Mouse (Mus musculus) erythroblast, adult 5-6 weeks (primary cell): ENCODE results near the gene Lax1. TPM values are rescaled to one million over a fixed set of nuclear protein-coding genes. Genes with fewer than 3 reads are reported as not detected.

ENCODE experiments used
- ATAC-seq: replicated peaks from 2 replicates; pipeline ENCODE4 v1.8.0; 2016; ENCODE audit warnings: moderate number of reproducible peaks, mild to moderate bottlenecking, moderate TSS enrichment, inconsistent platforms; ENCODE audit not compliant: poor library complexity, low FRiP score, severe bottlenecking
- total RNA-seq, 2 experiments: library from RNA; stranded (forward) in 1 of 2; stranded (reverse) in 1 of 2; fragments of 150-400 nt in 1 of 2; fragments of 200-764, 138-1000 nt in 1 of 2; gene quantifications; 2 replicates each; pipeline versions ENCODE4 v1.2.3 to v1.2.4; 2015 to 2017; ENCODE audit warnings: low replicate concordance in 2 of 2

Lax1 gene
- total RNA-seq, 2 experiments from 2014 or later = 1.7 TPM; not detected in 1

- ATAC-seq = no peak
Observed at GRCm38 (mm10) chr1:133650288-133651055, 39.4 kb downstream of the Lax1 start.

GRCm38 (mm10) chr1:133645652-133646051 lies 44.3 kb downstream of the Lax1 start:
- ATAC-seq = no peak

GRCm38 (mm10) chr1:133641163-133641562 lies 48.7 kb downstream of the Lax1 start:
- no peak for ATAC-seq

- no peak for ATAC-seq
Observed at GRCm38 (mm10) chr1:133638517-133638916, 51.4 kb downstream of the Lax1 start.

GRCm38 (mm10) chr1:133632168-133632567 lies 57.7 kb downstream of the Lax1 start:
- no peak for ATAC-seq

Other genes with a start within 250 kb of the Lax1 start
- 74.4 and 111 TPM in 2 replicates for gene Snrpe, start 79.8 kb downstream of the Lax1 start, total RNA-seq (2015; ENCODE audit: low replicate concordance)
- 55.4 and 158 TPM in 2 replicates for gene Snrpe, start 79.8 kb downstream of the Lax1 start, total RNA-seq (2017; ENCODE audit: low replicate concordance)
- gene Zbed6, start 29.2 kb downstream of the Lax1 start, total RNA-seq (2015; ENCODE audit: low replicate concordance) = 5.2 TPM in 1 of 2 replicates, not detected in the other
- 12.8 and 27.2 TPM in 2 replicates for gene Zbed6, start 29.2 kb downstream of the Lax1 start, total RNA-seq (2017; ENCODE audit: low replicate concordance)
- 17.6 and 22.9 TPM in 2 replicates for gene Gm38394, start 28.8 kb downstream of the Lax1 start, total RNA-seq (2015; ENCODE audit: low replicate concordance)
- 5.5 and 16.6 TPM in 2 replicates for gene Gm38394, start 28.8 kb downstream of the Lax1 start, total RNA-seq (2017; ENCODE audit: low replicate concordance)
- gene Atp2b4, start 110.9 kb upstream of the Lax1 start, total RNA-seq (2015; ENCODE audit: low replicate concordance) = 241 and 319 TPM in 2 replicates
- 404 and 444 TPM in 2 replicates for gene Atp2b4, start 110.9 kb upstream of the Lax1 start, total RNA-seq (2017; ENCODE audit: low replicate concordance)
- gene Optc, start 217.9 kb upstream of the Lax1 start, total RNA-seq (2015; ENCODE audit: low replicate concordance) = not detected in 2 replicates
- not detected in 2 replicates for gene Optc, start 217.9 kb upstream of the Lax1 start, total RNA-seq (2017; ENCODE audit: low replicate concordance)
- 6.7 TPM in 1 of 2 replicates, not detected in the other for gene Prelp, start 231.3 kb upstream of the Lax1 start, total RNA-seq (2015; ENCODE audit: low replicate concordance)
- not detected in 2 replicates for gene Prelp, start 231.3 kb upstream of the Lax1 start, total RNA-seq (2017; ENCODE audit: low replicate concordance)